Mouse (Mus musculus): ENCODE measurements around the gene Ephx4.
"Not testable (repeated sequence)": the region's sequence is repeated elsewhere in the genome, so short reads cannot be mapped to it uniquely, and the experiment has no call there.

Ephx4 gene

GRCm38 (mm10) chr5:107402436-107402835, at the start of gene Ephx4:
TSS of gene Ephx4 (plus strand) at chr5:107402736.
- no peak for DNase-seq

- DNase-seq: no peak
Measured at GRCm38 (mm10) chr5:107353981-107354380, 48.6 kb upstream of the Ephx4 start.

GRCm38 (mm10) chr5:107355801-107356200, 46.7 kb upstream of the Ephx4 start:
- no peak for DNase-seq

GRCm38 (mm10) chr5:107357723-107358122, 44.8 kb upstream of the Ephx4 start:
- no peak for DNase-seq

GRCm38 (mm10) chr5:107359395-107360053, 43.0 kb upstream of the Ephx4 start:
- peak; percentile 87 for DNase-seq

- DNase-seq: no peak
Measured at GRCm38 (mm10) chr5:107360054-107360730, 42.3 kb upstream of the Ephx4 start.

GRCm38 (mm10) chr5:107370040-107370439, 32.5 kb upstream of the Ephx4 start:
- DNase-seq: no peak

GRCm38 (mm10) chr5:107371335-107371734, 31.2 kb upstream of the Ephx4 start:
- DNase-seq: no peak

GRCm38 (mm10) chr5:107373256-107373655, 29.3 kb upstream of the Ephx4 start:
- no peak for DNase-seq

GRCm38 (mm10) chr5:107386448-107386847, 16.1 kb upstream of the Ephx4 start:
- not testable (repeated sequence) for DNase-seq

- DNase-seq: no peak
Measured at GRCm38 (mm10) chr5:107387788-107388187, 14.7 kb upstream of the Ephx4 start.

GRCm38 (mm10) chr5:107389373-107389772, 13.2 kb upstream of the Ephx4 start:
- DNase-seq: no peak

GRCm38 (mm10) chr5:107394437-107394836, 8.1 kb upstream of the Ephx4 start:
- DNase-seq: no peak

- DNase-seq: peak; percentile 62
Measured at GRCm38 (mm10) chr5:107403011-107403946, 743 bp downstream of the Ephx4 start.

- peak; percentile 69 for DNase-seq
Measured at GRCm38 (mm10) chr5:107403947-107404684, 1.6 kb downstream of the Ephx4 start.

- no peak for DNase-seq
Measured at GRCm38 (mm10) chr5:107405361-107405760, 2.8 kb downstream of the Ephx4 start.

- no peak for DNase-seq
Measured at GRCm38 (mm10) chr5:107410305-107410704, 7.8 kb downstream of the Ephx4 start.

GRCm38 (mm10) chr5:107411326-107411725, 8.8 kb downstream of the Ephx4 start:
- peak; percentile 48 for DNase-seq

- DNase-seq: no peak
Measured at GRCm38 (mm10) chr5:107412285-107412684, 9.7 kb downstream of the Ephx4 start.

GRCm38 (mm10) chr5:107415098-107415497, 12.6 kb downstream of the Ephx4 start:
- no peak for DNase-seq

GRCm38 (mm10) chr5:107421676-107422075, 19.1 kb downstream of the Ephx4 start:
- DNase-seq: no peak

GRCm38 (mm10) chr5:107431249-107431648, 28.7 kb downstream of the Ephx4 start, which contains the start of gene Lpcat2b:
TSS of gene Lpcat2b (plus strand) at chr5:107431549.
- no peak for DNase-seq

- DNase-seq: no peak
Measured at GRCm38 (mm10) chr5:107434001-107434400, 31.5 kb downstream of the Ephx4 start.
